Mouse (Mus musculus): Measurements from ENCODE around the gene Nbea. TPM values are rescaled to one million over a fixed set of nuclear protein-coding genes. Genes with fewer than 3 reads are reported as not detected.
A peak's percentile ranks its signal among the peaks of the same experiment; 100 is the strongest.

The Nbea gene
- polyA plus RNA-seq, 1 experiment: 1.8 TPM

DNA sequence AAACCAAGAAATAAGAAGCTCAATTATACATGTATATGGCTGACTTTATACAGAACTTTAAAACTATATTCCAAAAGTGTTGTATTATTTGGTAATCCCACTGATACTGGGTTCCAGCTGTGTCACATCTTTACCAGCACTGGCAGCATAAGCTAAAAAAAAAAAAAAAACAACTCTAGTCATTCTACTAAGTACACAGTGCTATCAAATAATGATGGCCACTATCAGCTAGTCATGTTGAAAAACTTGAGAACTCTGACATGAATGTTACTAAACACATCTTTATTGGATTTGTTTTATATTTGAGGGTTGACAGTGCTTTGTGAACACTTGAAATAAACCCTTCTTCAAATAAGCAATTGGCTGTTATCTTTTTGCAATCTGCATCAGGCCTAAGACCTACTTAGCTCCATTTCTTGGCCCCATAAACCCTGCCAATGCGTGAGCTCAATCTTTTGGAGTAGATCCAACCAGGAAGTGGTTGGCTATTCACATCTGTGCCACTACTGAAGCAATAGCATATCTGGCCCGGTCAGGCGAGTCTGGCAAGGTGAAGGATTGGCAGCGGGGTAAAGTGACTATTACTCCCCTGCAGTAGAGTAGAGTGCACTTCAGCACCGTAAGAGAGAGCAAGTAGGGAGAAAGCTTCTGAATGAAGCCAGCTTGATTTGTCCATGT lies 137.7 kb downstream of the Nbea start:
- Histone ChIP-seq H3K4me1 (replicated peaks; ENCODE audit: control insufficient read depth, insufficient read depth, low read length) (no peaks in the 10 kb centered on the region), H3K4me3 (ENCODE audit: control insufficient read depth, insufficient read depth, low read length) (no peak overlapping the region), H3K27me3 (ENCODE audit: control insufficient read depth, insufficient read depth, low read length) (no peaks in the 10 kb centered on the region), H3K27ac (ENCODE audit: control insufficient read depth, insufficient read depth, low read length) (no peak overlapping the region), H3K36me3 (ENCODE audit: control insufficient read depth, insufficient read depth, low read length) (no peaks in the 10 kb centered on the region)
- no peak for TF ChIP-seq CTCF (IDR thresholded peaks at IDR 0.05; ENCODE audit: borderline replicate concordance, control insufficient read depth, extremely low read depth, insufficient read depth, low read length, poor library complexity)
- no peak for TF ChIP-seq POLR2A (IDR thresholded peaks at IDR 0.05; ENCODE audit: control insufficient read depth, extremely low read depth, insufficient read depth, low read length, poor library complexity)
- 84% methylated on average over 5 of the region's 5 CpGs for WGBS
- DNase-seq: no peak

DNA sequence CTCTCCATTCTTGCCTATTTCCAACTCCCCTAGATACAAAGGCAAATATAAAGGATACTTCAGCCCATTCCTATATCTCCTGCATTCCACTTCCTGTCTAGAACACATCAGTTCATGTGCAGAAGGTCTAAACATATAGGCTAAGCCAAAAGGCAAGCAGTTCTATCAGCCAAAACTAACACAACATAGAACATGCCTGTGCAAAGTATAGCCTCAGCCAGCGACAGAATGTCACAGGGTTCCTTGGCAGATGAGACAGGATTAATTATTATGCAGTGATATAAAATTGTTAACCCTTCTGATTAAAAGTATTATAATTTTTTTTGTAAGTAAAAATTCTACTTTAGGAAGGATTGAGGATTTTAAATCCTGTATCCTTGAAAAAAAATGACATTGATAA lies 140.4 kb downstream of the Nbea start:
- Histone ChIP-seq H3K4me3 (ENCODE audit: control insufficient read depth, insufficient read depth, low read length) (no peak overlapping the region), H3K27me3 (ENCODE audit: control insufficient read depth, insufficient read depth, low read length) (no peaks in the 10 kb centered on the region), H3K36me3 (ENCODE audit: control insufficient read depth, insufficient read depth, low read length) (no peaks in the 10 kb centered on the region), H3K27ac (ENCODE audit: control insufficient read depth, insufficient read depth, low read length) (no peak overlapping the region), H3K4me1 (replicated peaks; ENCODE audit: control insufficient read depth, insufficient read depth, low read length) (no peaks in the 10 kb centered on the region)
- TF ChIP-seq POLR2A (IDR thresholded peaks at IDR 0.05; ENCODE audit: control insufficient read depth, extremely low read depth, insufficient read depth, low read length, poor library complexity) (no peak), CTCF (IDR thresholded peaks at IDR 0.05; ENCODE audit: borderline replicate concordance, control insufficient read depth, extremely low read depth, insufficient read depth, low read length, poor library complexity) (no peak)
- no peak for DNase-seq
- WGBS: 91% methylated on average over 1 of the region's 1 CpGs

DNA sequence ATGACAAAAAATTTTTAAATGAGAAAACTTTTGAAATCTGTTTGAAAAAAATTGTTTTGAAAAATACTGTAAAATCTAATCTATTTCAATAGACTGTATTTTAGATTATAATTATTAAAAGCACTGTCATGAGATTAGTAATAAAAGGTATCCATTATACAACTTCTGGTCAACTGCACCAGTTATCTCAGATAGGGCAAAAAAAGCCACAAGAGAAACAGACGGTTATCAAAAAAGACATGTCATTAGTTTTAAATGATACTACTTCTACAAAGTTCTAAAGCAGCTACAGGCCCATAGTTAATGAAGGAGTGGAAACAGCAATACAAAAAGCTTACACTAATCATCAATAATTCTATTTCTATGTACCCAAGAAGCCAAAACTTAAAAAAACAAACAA lies 144.0 kb downstream of the Nbea start:
- no peak overlapping the region for H3K4me3 ChIP-seq (ENCODE audit: control insufficient read depth, insufficient read depth, low read length)
- H3K4me1 ChIP-seq (replicated peaks; ENCODE audit: control insufficient read depth, insufficient read depth, low read length): no peaks in the 10 kb centered on the region
- H3K27ac ChIP-seq (ENCODE audit: control insufficient read depth, insufficient read depth, low read length): no peak overlapping the region
- no peaks in the 10 kb centered on the region for H3K36me3 ChIP-seq (ENCODE audit: control insufficient read depth, insufficient read depth, low read length)
- TF ChIP-seq POLR2A (IDR thresholded peaks at IDR 0.05; ENCODE audit: control insufficient read depth, extremely low read depth, insufficient read depth, low read length, poor library complexity) (no peak), CTCF (IDR thresholded peaks at IDR 0.05; ENCODE audit: borderline replicate concordance, control insufficient read depth, extremely low read depth, insufficient read depth, low read length, poor library complexity) (no peak)
- WGBS: 98% methylated on average over 1 of the region's 1 CpGs
- no peak for DNase-seq
- no peaks in the 10 kb centered on the region for H3K27me3 ChIP-seq (ENCODE audit: control insufficient read depth, insufficient read depth, low read length)

DNA sequence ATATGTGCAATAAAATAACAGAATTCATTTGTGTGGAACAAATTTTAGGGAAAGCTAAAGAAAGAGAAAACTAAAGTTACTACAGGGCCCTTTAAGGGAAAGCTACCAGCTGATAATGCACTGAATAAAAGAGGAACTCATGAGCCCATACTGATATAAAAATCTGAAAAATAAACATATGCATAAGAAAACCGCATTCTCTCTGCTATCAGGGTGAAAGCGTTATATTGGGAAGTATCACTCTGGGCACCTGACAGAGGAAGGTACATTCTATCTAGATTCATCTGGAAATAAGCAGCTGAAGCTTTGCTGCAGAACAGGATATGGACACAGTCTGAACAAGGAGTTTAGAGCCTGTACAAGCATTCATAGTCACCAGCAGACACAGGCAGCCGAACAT lies 148.9 kb downstream of the Nbea start:
- WGBS: 88% methylated on average over 3 of the region's 3 CpGs
- TF ChIP-seq POLR2A (IDR thresholded peaks at IDR 0.05; ENCODE audit: control insufficient read depth, extremely low read depth, insufficient read depth, low read length, poor library complexity) (no peak), CTCF (IDR thresholded peaks at IDR 0.05; ENCODE audit: borderline replicate concordance, control insufficient read depth, extremely low read depth, insufficient read depth, low read length, poor library complexity) (no peak)

DNA sequence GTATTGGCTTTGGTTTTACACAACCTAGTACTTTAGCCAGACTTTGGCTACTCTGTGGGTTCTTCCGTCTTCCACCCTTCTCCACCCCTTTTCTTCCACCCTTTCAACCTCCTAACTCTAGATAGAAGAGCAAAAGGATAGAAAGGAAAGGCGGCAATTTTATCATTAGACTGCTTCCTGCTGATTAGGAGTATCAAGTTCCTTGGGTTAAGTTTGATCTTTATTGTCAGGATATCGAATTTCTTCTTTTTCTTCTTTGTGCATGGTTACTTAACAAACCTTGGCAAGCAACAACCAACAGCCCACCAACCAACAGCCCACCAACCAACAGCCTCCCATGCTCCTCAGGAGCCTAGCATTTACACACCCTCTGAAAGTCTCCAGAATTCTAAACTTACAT lies 165.0 kb downstream of the Nbea start:
- no peaks in the 10 kb centered on the region for H3K27me3 ChIP-seq (ENCODE audit: control insufficient read depth, insufficient read depth, low read length)
- 93% methylated on average over 3 of the region's 3 CpGs for WGBS
- H3K27ac ChIP-seq (ENCODE audit: control insufficient read depth, insufficient read depth, low read length): no peak overlapping the region
- H3K4me1 ChIP-seq (replicated peaks; ENCODE audit: control insufficient read depth, insufficient read depth, low read length): no peaks in the 10 kb centered on the region
- DNase-seq: no peak
- no peaks in the 10 kb centered on the region for H3K36me3 ChIP-seq (ENCODE audit: control insufficient read depth, insufficient read depth, low read length)
- TF ChIP-seq POLR2A (IDR thresholded peaks at IDR 0.05; ENCODE audit: control insufficient read depth, extremely low read depth, insufficient read depth, low read length, poor library complexity) (no peak), CTCF (IDR thresholded peaks at IDR 0.05; ENCODE audit: borderline replicate concordance, control insufficient read depth, extremely low read depth, insufficient read depth, low read length, poor library complexity) (no peak)
- no peak overlapping the region for H3K4me3 ChIP-seq (ENCODE audit: control insufficient read depth, insufficient read depth, low read length)

More for the DNA sequence above, 148.9 kb downstream of the Nbea start:
- no peak overlapping the region for H3K27ac ChIP-seq (ENCODE audit: control insufficient read depth, insufficient read depth, low read length)
- no peaks in the 10 kb centered on the region for H3K27me3 ChIP-seq (ENCODE audit: control insufficient read depth, insufficient read depth, low read length)
- no peak for DNase-seq
- H3K4me3 ChIP-seq (ENCODE audit: control insufficient read depth, insufficient read depth, low read length): no peak overlapping the region
- no peaks in the 10 kb centered on the region for H3K4me1 ChIP-seq (replicated peaks; ENCODE audit: control insufficient read depth, insufficient read depth, low read length)
- H3K36me3 ChIP-seq (ENCODE audit: control insufficient read depth, insufficient read depth, low read length): no peaks in the 10 kb centered on the region

DNA sequence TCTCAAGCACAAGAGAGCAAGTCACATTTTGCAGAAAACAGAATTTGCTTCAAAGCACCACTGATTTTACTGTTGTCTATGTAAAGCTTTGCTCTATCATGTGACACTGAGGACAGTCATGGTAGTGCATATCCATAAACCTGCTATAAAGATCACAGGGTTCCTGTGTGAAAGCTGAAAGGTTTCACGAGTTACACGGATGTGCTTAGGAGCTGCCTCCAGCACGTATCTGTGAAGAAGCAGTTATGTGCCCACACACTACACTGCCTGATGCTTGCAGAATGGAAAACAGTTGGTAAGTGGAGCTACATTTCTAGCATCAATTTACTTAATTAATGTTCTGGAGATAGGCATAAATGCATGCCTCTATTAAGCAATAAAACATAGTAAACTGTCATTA lies 172.4 kb downstream of the Nbea start:
- 91% methylated on average over 3 of the region's 3 CpGs for WGBS
- DNase-seq: no peak
- H3K36me3 ChIP-seq (ENCODE audit: control insufficient read depth, insufficient read depth, low read length): no peaks in the 10 kb centered on the region
- H3K27ac ChIP-seq (ENCODE audit: control insufficient read depth, insufficient read depth, low read length): no peak overlapping the region
- no peaks in the 10 kb centered on the region for H3K27me3 ChIP-seq (ENCODE audit: control insufficient read depth, insufficient read depth, low read length)
- TF ChIP-seq POLR2A (IDR thresholded peaks at IDR 0.05; ENCODE audit: control insufficient read depth, extremely low read depth, insufficient read depth, low read length, poor library complexity) (no peak), CTCF (IDR thresholded peaks at IDR 0.05; ENCODE audit: borderline replicate concordance, control insufficient read depth, extremely low read depth, insufficient read depth, low read length, poor library complexity) (no peak)
- no peaks in the 10 kb centered on the region for H3K4me1 ChIP-seq (replicated peaks; ENCODE audit: control insufficient read depth, insufficient read depth, low read length)
- no peak overlapping the region for H3K4me3 ChIP-seq (ENCODE audit: control insufficient read depth, insufficient read depth, low read length)

DNA sequence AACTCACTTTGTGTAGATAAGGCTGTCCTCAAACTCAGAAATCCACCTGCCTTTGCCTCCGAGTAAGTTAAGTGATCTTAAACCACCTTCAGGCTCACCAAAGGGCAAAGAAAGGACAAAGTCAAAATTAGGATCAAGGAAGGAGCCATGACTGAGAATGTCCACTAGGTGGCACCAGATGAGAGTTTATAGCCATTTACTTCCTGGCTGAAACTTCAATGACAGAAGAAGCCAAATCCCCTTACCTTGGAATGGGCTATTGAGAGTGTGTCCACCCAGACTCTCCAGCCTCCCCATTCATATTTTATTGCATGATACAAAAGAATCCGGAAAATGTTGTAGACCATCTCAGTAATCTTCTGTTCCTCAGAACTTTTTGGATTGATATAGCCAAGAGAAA lies 175.5 kb downstream of the Nbea start:
- WGBS: 24% methylated on average over 2 of the region's 2 CpGs
- DNase-seq: peak; percentile 6
- Histone ChIP-seq H3K4me3 (ENCODE audit: control insufficient read depth, insufficient read depth, low read length) (no peak overlapping the region), H3K4me1 (replicated peaks; ENCODE audit: control insufficient read depth, insufficient read depth, low read length) (no peaks in the 10 kb centered on the region), H3K27ac (ENCODE audit: control insufficient read depth, insufficient read depth, low read length) (no peak overlapping the region), H3K27me3 (ENCODE audit: control insufficient read depth, insufficient read depth, low read length) (no peaks in the 10 kb centered on the region), H3K36me3 (ENCODE audit: control insufficient read depth, insufficient read depth, low read length) (no peaks in the 10 kb centered on the region)
- TF ChIP-seq CTCF (IDR thresholded peaks at IDR 0.05; ENCODE audit: borderline replicate concordance, control insufficient read depth, extremely low read depth, insufficient read depth, low read length, poor library complexity): no peak
- TF ChIP-seq POLR2A (IDR thresholded peaks at IDR 0.05; ENCODE audit: control insufficient read depth, extremely low read depth, insufficient read depth, low read length, poor library complexity): no peak
